Mouse (Mus musculus): ENCODE results near the gene Rnf115. TPM values are rescaled to one million over a fixed set of nuclear protein-coding genes. Genes with fewer than 3 reads are reported as not detected.

Rnf115 gene
- total and polyA plus RNA-seq, 2 experiments from 2014 or later = 52.6 to 63.6 TPM

DNA sequence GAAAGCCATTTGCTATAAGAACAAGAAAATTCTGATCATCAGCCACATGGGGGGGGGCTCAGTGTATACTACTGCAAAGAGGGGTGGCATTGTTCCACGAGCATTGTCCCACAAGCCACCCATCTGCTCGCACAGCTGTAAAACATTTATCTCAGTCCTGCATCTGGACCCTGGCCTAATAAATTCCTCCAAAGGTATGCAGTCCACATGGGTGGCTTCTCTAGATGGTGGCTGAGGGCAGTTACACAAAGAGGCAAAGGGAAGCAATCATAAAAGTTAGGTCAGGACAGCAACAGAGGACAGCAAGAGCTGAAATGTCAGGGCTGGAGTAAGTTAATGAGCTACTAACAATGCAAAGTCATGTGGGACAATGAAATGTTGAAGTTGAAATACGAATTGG, 96.2 kb downstream of the Rnf115 start:
- H3K36me3 ChIP-seq (ENCODE audit: insufficient read depth) = no peaks in the 10 kb centered on the region
- no peak overlapping the region for H3K4me3 ChIP-seq (ENCODE audit: low read depth, low read length)
- WGBS = 72% methylated on average over 3 of the region's 3 CpGs
- no peak for ATAC-seq
- no peaks in the 10 kb centered on the region for H3K27me3 ChIP-seq (ENCODE audit: insufficient read depth, low read length)
- H3K27ac ChIP-seq (ENCODE audit: low read depth, low read length) = no peak overlapping the region
- no peak overlapping the region for H3K9ac ChIP-seq
- DNase-seq = no peak
- H3K4me1 ChIP-seq (ENCODE audit: insufficient read depth) = no peaks in the 10 kb centered on the region
- H3K9me3 ChIP-seq (ENCODE audit: low read length) = no peaks in the 10 kb centered on the region
- no peak overlapping the region for H3K4me2 ChIP-seq (ENCODE audit: low read depth)
- TF ChIP-seq CTCF (IDR thresholded peaks at IDR 0.05; ENCODE audit: low read depth) = no peak

DNA sequence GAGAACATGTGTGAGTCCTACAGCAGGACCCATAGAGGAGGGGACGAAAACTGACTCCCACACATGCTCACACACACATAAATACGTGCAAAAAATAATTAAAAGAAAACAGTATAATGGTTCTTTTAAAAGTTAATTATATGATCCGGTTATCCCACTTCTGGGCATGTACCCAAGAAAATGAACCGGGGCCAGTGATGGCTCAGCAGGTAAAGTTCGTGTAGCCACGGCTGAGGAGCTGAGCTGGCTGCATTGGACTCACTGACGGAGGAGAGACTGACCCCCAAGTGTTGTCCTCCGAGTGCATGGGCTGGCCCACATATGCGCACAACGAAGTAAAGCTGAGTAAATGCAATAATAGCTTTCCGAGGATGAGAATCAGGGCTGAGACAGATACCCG, 97.2 kb downstream of the Rnf115 start:
- Histone ChIP-seq H3K36me3 (ENCODE audit: insufficient read depth) (no peaks in the 10 kb centered on the region), H3K4me2 (ENCODE audit: low read depth) (no peak overlapping the region), H3K9ac (no peak overlapping the region), H3K4me1 (ENCODE audit: insufficient read depth) (no peaks in the 10 kb centered on the region), H3K27ac (ENCODE audit: low read depth, low read length) (no peak overlapping the region), H3K27me3 (ENCODE audit: insufficient read depth, low read length) (no peaks in the 10 kb centered on the region), H3K9me3 (ENCODE audit: low read length) (no peaks in the 10 kb centered on the region), H3K4me3 (ENCODE audit: low read depth, low read length) (no peak overlapping the region)
- WGBS = 65% methylated on average over 12 of the region's 12 CpGs
- TF ChIP-seq CTCF (IDR thresholded peaks at IDR 0.05; ENCODE audit: low read depth) = no peak
- DNase-seq (no peak), ATAC-seq (no peak)

- Histone ChIP-seq H3K27me3 (ENCODE audit: insufficient read depth, low read length) (no peaks in the 10 kb centered on the region), H3K9ac (no peak overlapping the region), H3K4me2 (ENCODE audit: low read depth) (no peak overlapping the region), H3K9me3 (ENCODE audit: low read length) (no peaks in the 10 kb centered on the region), H3K4me3 (ENCODE audit: low read depth, low read length) (no peak overlapping the region), H3K27ac (ENCODE audit: low read depth, low read length) (no peak overlapping the region), H3K36me3 (ENCODE audit: insufficient read depth) (no peaks in the 10 kb centered on the region), H3K4me1 (ENCODE audit: insufficient read depth) (no peaks in the 10 kb centered on the region)
- WGBS = 38% methylated on average over 11 of the region's 11 CpGs
- no peak for TF ChIP-seq CTCF (IDR thresholded peaks at IDR 0.05; ENCODE audit: low read depth)
- ATAC-seq (no peak), DNase-seq (no peak)
Observed at GRCm38 (mm10) chr3:96825261-96825660, 97.8 kb downstream of the Rnf115 start.

DNA sequence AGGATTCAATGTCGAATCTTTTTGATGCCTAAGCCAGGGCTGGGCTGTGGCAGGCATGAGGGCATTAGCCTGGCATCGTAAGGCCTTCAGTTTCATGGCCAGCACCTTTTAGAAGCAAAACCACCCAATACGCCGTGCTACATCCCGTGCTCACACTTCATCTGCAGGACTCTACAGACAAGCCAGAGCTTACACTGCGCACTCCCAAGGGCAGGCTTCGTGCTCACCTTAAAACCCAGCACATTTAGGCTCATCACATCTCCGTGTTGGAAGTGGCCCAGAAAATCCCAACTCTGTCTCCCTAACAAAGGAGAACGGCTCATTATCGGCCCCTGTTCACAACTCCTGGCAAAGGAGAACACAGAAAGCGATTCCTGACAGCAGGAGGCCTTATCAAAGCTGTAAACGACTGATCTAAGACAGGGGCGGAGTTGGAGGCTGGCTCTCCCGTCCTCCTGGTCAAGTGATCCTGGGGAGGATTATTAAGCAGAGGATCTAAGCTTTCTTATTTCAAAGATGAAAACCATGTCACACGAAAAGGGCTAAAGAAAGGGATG, 100.9 kb downstream of the Rnf115 start:
- H3K9me3 ChIP-seq (ENCODE audit: low read length) = no peaks in the 10 kb centered on the region
- WGBS = 28% methylated on average over 15 of the region's 15 CpGs
- DNase-seq = peak; percentile 18
- H3K4me3 ChIP-seq (ENCODE audit: low read depth, low read length) = no peak overlapping the region
- TF ChIP-seq CTCF (IDR thresholded peaks at IDR 0.05; ENCODE audit: low read depth) = no peak
- no peaks in the 10 kb centered on the region for H3K4me1 ChIP-seq (ENCODE audit: insufficient read depth)
- ATAC-seq = peak; percentile 36
- H3K4me2 ChIP-seq (ENCODE audit: low read depth) = no peak overlapping the region
- no peaks in the 10 kb centered on the region for H3K36me3 ChIP-seq (ENCODE audit: insufficient read depth)
- no peak overlapping the region for H3K27ac ChIP-seq (ENCODE audit: low read depth, low read length)
- H3K27me3 ChIP-seq (ENCODE audit: insufficient read depth, low read length) = no peaks in the 10 kb centered on the region
- H3K9ac ChIP-seq = no peak overlapping the region

GRCm38 (mm10) chr3:96828984-96829383, 101.5 kb downstream of the Rnf115 start, which contains the start of the genes Pdzk1 and Cd160:
Pdzk1 (plus strand) TSS chr3:96829284.
Cd160 (minus strand) TSS chr3:96829351.
- no peaks in the 10 kb centered on the region for H3K36me3 ChIP-seq (ENCODE audit: insufficient read depth)
- H3K9me3 ChIP-seq (ENCODE audit: low read length) = no peaks in the 10 kb centered on the region
- no peak within 1 kb of the TSS for H3K4me2 ChIP-seq (ENCODE audit: low read depth)
- H3K27ac ChIP-seq (ENCODE audit: low read depth, low read length) = no peak within 1 kb of the TSS
- H3K4me1 ChIP-seq (ENCODE audit: insufficient read depth) = no peaks in the 10 kb centered on the region
- WGBS = 78% methylated on average over 1 of the region's 1 CpGs
- H3K9ac ChIP-seq = no peak within 1 kb of the TSS
- TF ChIP-seq CTCF (IDR thresholded peaks at IDR 0.05; ENCODE audit: low read depth) = no peak
- no peak within 1 kb of the TSS for H3K4me3 ChIP-seq (ENCODE audit: low read depth, low read length)
- ATAC-seq (no peak), DNase-seq (no peak)
- no peaks in the 10 kb centered on the region for H3K27me3 ChIP-seq (ENCODE audit: insufficient read depth, low read length)

- TF ChIP-seq CTCF (IDR thresholded peaks at IDR 0.05; ENCODE audit: low read depth) = no peak
- Histone ChIP-seq H3K36me3 (ENCODE audit: insufficient read depth) (no peaks in the 10 kb centered on the region), H3K9me3 (ENCODE audit: low read length) (no peaks in the 10 kb centered on the region), H3K4me3 (ENCODE audit: low read depth, low read length) (no peak overlapping the region), H3K27me3 (ENCODE audit: insufficient read depth, low read length) (no peaks in the 10 kb centered on the region), H3K4me2 (ENCODE audit: low read depth) (no peak overlapping the region), H3K9ac (no peak overlapping the region), H3K4me1 (ENCODE audit: insufficient read depth) (no peaks in the 10 kb centered on the region), H3K27ac (ENCODE audit: low read depth, low read length) (no peak overlapping the region)
- WGBS = 85% methylated on average over 10 of the region's 10 CpGs
- DNase-seq = no peak
- ATAC-seq = no peak
Observed at GRCm38 (mm10) chr3:96829856-96830255, 102.4 kb downstream of the Rnf115 start.

DNA sequence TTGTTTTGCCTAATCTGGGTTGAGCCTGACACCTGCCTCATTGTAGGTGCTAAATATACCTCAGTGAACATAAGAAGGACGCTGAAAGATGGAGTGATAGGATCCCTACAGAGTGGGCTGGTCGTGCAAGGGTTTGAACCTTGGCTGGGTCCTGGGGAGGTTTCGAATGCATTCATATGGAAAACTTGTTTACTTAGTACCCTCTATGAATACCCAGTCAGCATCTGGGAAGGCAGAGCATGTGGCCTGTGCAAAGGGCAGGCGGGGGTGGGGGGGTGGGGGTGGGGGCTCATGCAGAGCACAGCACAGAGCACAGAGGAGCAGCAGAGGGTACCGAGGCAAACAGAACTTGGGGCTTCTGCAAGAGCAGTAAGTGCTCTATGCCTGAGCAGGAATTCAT, 105.5 kb downstream of the Rnf115 start:
- TF ChIP-seq CTCF (IDR thresholded peaks at IDR 0.05; ENCODE audit: low read depth) = no peak
- Histone ChIP-seq H3K36me3 (ENCODE audit: insufficient read depth) (no peaks in the 10 kb centered on the region), H3K4me3 (ENCODE audit: low read depth, low read length) (no peak overlapping the region), H3K27me3 (ENCODE audit: insufficient read depth, low read length) (no peaks in the 10 kb centered on the region), H3K4me1 (ENCODE audit: insufficient read depth) (no peaks in the 10 kb centered on the region), H3K9me3 (ENCODE audit: low read length) (no peaks in the 10 kb centered on the region), H3K9ac (no peak overlapping the region), H3K4me2 (ENCODE audit: low read depth) (no peak overlapping the region), H3K27ac (ENCODE audit: low read depth, low read length) (no peak overlapping the region)
- ATAC-seq (no peak), DNase-seq (no peak)
- 36% methylated on average over 5 of the region's 5 CpGs for WGBS

Data from forebrain, postnatal 0 days (tissue).